Mouse (Mus musculus) forebrain, embryonic 12.5 days (tissue): ENCODE results near the gene Apbb2. TPM values are rescaled to one million over a fixed set of nuclear protein-coding genes. Genes with fewer than 3 reads are reported as not detected.

ENCODE experiments used
- ATAC-seq: fragments of 200-750 bp; cut with Nextera tagmentation; 2 replicates; pipeline ENCODE4 v1.8.0; 2017; ENCODE audit warnings: moderate TSS enrichment; ENCODE audit not compliant: low FRiP score
- H3K27ac ChIP-seq: fragments of 300-500 bp; sonication (generic); 2 replicates; pipeline ENCODE4 v1.5.1; 2016; ENCODE audit warnings: mild to moderate bottlenecking
- H3K27me3 ChIP-seq: fragments of 300-500 bp; sonication (generic); 2 replicates; pipeline ENCODE4 v1.6.1; 2016; ENCODE audit warnings: mild to moderate bottlenecking
- H3K36me3 ChIP-seq: fragments of 300-500 bp; sonication (generic); replicated peaks from 2 replicates; pipeline ENCODE4 v1.6.1; 2016; ENCODE audit warnings: mild to moderate bottlenecking
- H3K4me1 ChIP-seq: fragments of 300-500 bp; sonication (generic); 2 replicates; pipeline ENCODE4 v1.6.1; 2016
- H3K4me2 ChIP-seq: fragments of 300-500 bp; sonication (generic); 2 replicates; pipeline ENCODE4 v1.6.1; 2016; ENCODE audit warnings: mild to moderate bottlenecking, moderate library complexity
- H3K4me3 ChIP-seq: fragments of 300-500 bp; sonication (generic); replicated peaks from 2 replicates; pipeline ENCODE4 v1.5.1; 2016; ENCODE audit warnings: mild to moderate bottlenecking
- H3K9ac ChIP-seq: fragments of 300-500 bp; sonication (generic); 2 replicates; pipeline ENCODE4 v1.6.1; 2016; ENCODE audit warnings: mild to moderate bottlenecking
- H3K9me3 ChIP-seq: fragments of 300-500 bp; sonication (generic); 2 replicates; pipeline ENCODE4 v1.6.1; 2016
- WGBS: fragments of 180-500 bp; shearing (Covaris S2); methylation state at CpG from one replicate; pipeline ENCODE4 v1.1.7; 2016; 5-methylcytosine and 5-hydroxymethylcytosine counted together
- polyA plus RNA-seq: library from polyadenylated mRNA; unstranded; fragments of >200 nt; fragmentation: Nextera tagmentation; extraction: Ambion mirVana; gene quantifications from 2 replicates; pipeline ENCODE4 v1.2.1, GENCODE M21; 2016

Gene Apbb2
- polyA plus RNA-seq, 1 experiment from 2014 or later: 53.4 TPM

DNA sequence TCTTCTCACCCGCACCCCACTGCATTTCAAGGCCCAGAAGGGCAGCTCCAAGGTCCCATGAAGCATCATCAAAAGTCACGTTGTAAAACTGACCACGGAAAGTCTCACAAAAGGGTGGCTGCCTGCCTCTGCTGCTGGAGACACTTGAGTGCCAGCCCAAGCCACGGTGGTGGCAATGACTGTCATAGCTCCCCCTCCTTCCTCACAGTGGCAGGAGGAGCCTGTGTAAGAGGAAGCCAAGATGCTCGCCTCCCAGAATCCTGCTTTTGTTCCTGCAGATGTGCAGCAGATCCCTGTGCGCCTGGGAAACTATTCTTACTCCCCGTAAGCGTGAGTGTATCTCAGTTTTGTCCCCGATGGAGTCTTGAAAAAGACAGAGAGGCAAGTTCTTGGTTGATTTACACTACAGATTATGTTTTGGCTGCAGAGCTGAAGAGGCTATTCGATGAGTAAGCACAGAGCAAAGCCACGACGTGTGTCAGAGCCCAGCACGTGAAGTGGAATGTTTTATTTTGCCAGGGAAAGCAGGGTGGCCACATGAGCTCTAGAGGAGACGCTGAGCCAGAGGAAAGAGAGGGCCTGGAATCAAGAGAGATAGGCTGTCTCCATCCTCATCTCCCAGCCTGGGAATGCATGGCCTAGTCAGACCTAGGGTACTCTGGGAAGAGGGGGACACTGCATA is 241.9 kb downstream of the Apbb2 start:
- no peak overlapping the region for H3K4me3 ChIP-seq
- H3K9me3 ChIP-seq: no peaks in the 10 kb centered on the region
- H3K36me3 ChIP-seq: no peaks in the 10 kb centered on the region
- H3K27me3 ChIP-seq: no peaks in the 10 kb centered on the region
- H3K9ac ChIP-seq: no peak overlapping the region
- peaks cover 16% of the 10 kb centered on the region for H3K4me1 ChIP-seq
- ATAC-seq: no peak
- WGBS: 75% methylated on average over 14 of the region's 14 CpGs
- H3K27ac ChIP-seq: no peak overlapping the region
- no peak overlapping the region for H3K4me2 ChIP-seq

DNA sequence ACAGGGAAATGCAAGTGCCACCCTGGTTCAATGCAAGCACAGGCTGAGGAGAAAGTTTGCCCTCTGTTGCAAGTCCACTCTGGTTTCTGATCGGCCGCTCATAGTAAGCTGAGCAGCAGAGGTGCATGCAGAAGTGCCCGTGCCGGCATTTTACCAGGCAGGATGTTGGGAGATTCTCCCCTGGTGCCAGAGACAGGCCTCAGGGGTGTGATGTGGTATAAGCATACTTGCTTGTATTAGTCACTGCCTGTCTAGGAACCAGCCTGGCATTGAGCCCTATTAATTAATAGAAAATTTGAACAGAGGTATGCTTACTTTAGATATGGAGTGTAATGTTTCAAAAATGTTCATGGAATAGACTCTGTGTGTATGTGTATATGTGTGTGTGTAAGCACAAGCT is 244.2 kb downstream of the Apbb2 start:
- Histone ChIP-seq H3K4me1 (peaks cover 16% of the 10 kb centered on the region), H3K36me3 (no peaks in the 10 kb centered on the region), H3K9ac (no peak overlapping the region), H3K27me3 (no peaks in the 10 kb centered on the region), H3K9me3 (no peaks in the 10 kb centered on the region), H3K4me2 (no peak overlapping the region), H3K27ac (no peak overlapping the region), H3K4me3 (no peak overlapping the region)
- WGBS: 92% methylated on average over 4 of the region's 4 CpGs
- no peak for ATAC-seq

DNA sequence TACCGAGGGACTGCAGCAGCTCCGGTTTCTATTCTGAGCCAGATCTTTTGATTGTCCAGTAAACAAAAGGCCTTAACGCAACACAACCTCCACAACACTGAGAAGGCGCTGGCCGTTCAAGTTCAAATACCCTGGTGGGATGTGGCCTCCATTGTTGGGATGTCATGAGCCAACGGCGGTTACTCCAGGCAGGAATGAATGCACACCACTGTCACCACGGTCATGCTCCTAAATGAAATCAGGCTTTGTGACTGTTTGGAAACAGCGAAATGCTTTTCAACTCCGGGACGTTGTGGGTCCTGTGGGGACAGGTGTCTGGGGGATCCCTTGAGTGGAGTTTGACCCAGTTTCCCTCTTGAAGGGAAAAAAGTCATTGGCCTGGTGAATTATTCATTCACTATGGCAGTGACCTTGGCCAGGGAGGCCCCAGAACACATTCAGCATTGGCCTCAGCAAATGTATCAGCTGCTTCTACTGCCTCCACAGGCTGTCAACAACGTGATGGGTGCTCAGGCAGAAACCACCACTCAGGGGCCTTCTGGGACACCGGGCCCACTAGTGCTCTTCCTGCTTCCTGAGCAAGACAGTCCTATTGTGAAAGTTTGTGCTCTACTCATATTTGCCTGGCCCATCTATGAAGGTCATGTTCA is 244.9 kb downstream of the Apbb2 start:
- Histone ChIP-seq H3K4me3 (no peak overlapping the region), H3K27ac (no peak overlapping the region), H3K27me3 (no peaks in the 10 kb centered on the region), H3K9ac (no peak overlapping the region), H3K4me2 (no peak overlapping the region), H3K9me3 (no peaks in the 10 kb centered on the region), H3K36me3 (no peaks in the 10 kb centered on the region), H3K4me1 (peaks cover 16% of the 10 kb centered on the region)
- WGBS: 48% methylated on average over 13 of the region's 13 CpGs
- no peak for ATAC-seq

DNA sequence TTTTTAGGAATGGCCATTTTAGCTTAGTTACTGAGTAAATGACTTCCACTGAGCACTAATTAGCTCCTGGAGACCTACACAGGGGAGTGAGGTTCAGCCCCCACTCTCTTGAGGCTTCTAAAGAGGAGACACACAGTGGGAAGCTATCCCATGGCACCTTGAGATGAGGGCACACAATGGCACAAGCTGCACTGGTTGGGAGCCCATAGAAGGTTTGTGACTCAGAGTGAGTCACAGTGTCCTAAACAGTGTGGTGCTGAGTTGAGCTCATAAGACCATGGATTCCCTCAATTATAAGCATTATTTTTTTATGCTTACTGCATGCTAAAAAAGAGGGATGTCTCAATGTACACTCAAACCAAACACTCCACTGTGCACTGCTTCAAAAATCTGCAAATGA is 247.5 kb downstream of the Apbb2 start:
- Histone ChIP-seq H3K4me3 (no peak overlapping the region), H3K27me3 (no peaks in the 10 kb centered on the region), H3K4me1 (peaks cover 17% of the 10 kb centered on the region), H3K9me3 (no peaks in the 10 kb centered on the region), H3K9ac (no peak overlapping the region), H3K27ac (no peak overlapping the region), H3K36me3 (no peaks in the 10 kb centered on the region), H3K4me2 (no peak overlapping the region)
- ATAC-seq: no peak

DNA sequence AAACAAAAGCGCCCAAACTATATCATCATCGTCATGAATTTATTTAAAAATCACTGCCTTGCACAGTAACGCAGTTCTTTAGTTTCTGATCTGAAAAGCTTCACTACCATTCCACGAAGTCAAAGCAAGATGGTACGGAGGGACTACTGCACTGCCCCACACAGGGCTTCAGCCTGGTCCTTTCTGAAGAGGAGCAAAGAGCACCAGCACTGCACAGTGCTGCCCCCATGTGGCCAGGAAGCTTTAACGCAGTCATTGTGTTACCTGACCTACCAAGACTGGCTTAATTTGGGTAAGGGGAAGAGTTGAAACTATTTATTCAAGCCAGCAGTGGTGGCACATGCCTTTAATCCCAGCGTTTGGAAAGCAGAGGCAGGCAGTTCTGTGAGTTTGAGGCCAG is 249.6 kb downstream of the Apbb2 start:
- no peaks in the 10 kb centered on the region for H3K9me3 ChIP-seq
- ATAC-seq: peak; percentile 54; the same call in 1 of the 2 replicates
- WGBS: 44% methylated on average over 7 of the region's 7 CpGs
- no peak overlapping the region for H3K9ac ChIP-seq
- H3K27ac ChIP-seq: no peak overlapping the region
- no peak overlapping the region for H3K4me2 ChIP-seq
- no peaks in the 10 kb centered on the region for H3K36me3 ChIP-seq
- no peak overlapping the region for H3K4me3 ChIP-seq
- H3K27me3 ChIP-seq: no peaks in the 10 kb centered on the region
- H3K4me1 ChIP-seq: peaks cover 19% of the 10 kb centered on the region

DNA sequence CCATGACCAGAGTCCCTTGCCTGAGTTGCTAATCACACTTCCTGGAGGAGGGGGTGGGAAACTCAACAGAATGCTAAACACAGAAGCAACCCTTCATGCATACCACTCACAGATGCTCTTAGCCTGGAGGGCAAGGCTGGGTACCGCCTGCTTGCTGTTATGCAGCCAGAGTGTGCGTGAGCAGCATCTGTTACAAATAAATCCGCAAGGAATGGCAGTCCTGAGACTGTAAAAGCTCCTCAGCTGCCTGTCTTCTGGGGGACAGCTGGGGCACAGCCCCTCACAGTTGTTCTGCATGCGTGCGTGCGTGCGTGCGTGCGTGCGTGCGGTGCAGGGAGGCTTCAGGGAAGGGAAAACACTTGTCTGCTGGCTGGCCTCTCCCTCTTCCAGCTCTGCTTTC is 250.9 kb downstream of the Apbb2 start:
- peak; percentile 59 for ATAC-seq
- Histone ChIP-seq H3K4me3 (no peak overlapping the region), H3K9ac (no peak overlapping the region)

DNA sequence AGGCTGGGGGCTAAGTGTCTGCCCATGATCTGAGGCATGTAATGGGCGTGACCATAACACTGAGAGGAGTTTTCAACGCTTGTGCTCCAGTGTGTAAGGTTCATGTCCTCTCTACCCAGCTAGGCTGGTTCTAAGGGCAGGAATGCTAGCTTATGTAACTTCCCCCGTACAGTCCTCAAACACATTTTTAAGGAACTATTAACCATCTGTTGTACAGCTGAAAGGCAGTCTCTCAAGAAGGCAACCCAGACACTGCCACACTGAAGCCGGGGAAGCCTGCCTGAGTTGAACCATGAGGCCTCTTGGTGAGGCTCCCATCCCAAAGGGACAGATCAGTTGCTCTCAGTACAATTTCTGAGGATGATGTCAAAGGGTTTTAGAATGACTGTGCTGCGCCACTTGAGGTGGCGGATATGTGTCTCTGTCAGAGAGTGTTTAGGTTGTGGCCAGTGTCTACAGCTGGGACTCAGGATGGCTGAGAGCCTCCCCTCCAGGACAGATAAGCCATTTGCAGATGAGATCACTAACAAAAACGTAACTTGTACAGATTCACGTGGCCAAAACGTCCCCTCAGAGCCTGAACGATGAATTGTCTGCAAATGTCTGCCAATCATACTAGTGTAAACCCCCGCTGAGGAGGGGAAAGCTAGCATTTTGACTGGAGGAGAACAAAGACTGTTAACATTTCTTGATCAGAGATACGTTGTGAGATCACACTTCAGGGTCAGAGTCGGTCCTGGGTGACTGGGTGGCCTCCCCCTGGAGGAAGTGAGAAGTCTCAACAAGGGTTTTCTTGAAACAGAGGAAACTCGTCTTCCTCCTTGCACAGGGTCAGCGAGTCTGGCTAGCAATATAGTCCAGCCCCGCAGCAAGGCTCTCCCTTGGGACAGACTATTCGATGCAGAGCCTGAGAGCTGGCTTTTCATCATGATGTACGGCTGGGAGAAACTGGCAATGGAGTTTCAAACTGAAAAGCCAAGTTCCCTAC is 255.0 kb downstream of the Apbb2 start:
- no peak overlapping the region for H3K9ac ChIP-seq
- no peaks in the 10 kb centered on the region for H3K27me3 ChIP-seq
- no peaks in the 10 kb centered on the region for H3K36me3 ChIP-seq
- 81% methylated on average over 18 of the region's 18 CpGs for WGBS
- H3K27ac ChIP-seq: no peak overlapping the region
- H3K4me3 ChIP-seq: no peak overlapping the region
- no peaks in the 10 kb centered on the region for H3K9me3 ChIP-seq
- peaks cover 29% of the 10 kb centered on the region for H3K4me1 ChIP-seq
- H3K4me2 ChIP-seq: no peak overlapping the region
- no peak for ATAC-seq

More for the DNA sequence above, 250.9 kb downstream of the Apbb2 start:
- WGBS: 71% methylated on average over 11 of the region's 11 CpGs
- Histone ChIP-seq H3K9me3 (no peaks in the 10 kb centered on the region), H3K4me2 (no peak overlapping the region), H3K27ac (peak overlapping the region; percentile 46; the same call in 1 of the 2 replicates), H3K27me3 (no peaks in the 10 kb centered on the region), H3K4me1 (peaks cover 16% of the 10 kb centered on the region), H3K36me3 (no peaks in the 10 kb centered on the region)

DNA sequence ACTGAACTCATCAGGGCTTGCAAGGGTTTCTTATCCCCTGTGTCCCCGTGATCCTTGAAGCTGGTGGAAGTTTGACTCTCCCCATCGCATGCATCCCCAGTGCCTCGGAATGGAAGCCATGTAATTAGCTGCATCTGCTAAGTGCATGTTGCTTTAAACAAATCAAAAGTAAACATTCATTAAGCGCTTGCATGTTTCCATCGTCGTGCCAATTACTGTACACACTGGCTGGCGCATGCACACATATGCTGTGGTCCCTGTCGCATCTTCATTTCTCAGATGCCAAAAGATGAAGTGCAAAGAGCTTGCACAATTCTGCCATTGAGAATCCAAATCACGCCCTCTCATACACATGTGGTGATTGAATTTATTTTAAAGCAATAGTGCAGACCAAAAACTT is 257.8 kb downstream of the Apbb2 start:
- no peaks in the 10 kb centered on the region for H3K36me3 ChIP-seq
- no peak overlapping the region for H3K4me2 ChIP-seq
- 75% methylated on average over 9 of the region's 9 CpGs for WGBS
- no peak for ATAC-seq
- no peaks in the 10 kb centered on the region for H3K27me3 ChIP-seq
- H3K4me3 ChIP-seq: no peak overlapping the region
- H3K27ac ChIP-seq: peak overlapping the region; percentile 2; the same call in 1 of the 2 replicates
- peaks cover 21% of the 10 kb centered on the region for H3K4me1 ChIP-seq
- H3K9me3 ChIP-seq: no peaks in the 10 kb centered on the region
- H3K9ac ChIP-seq: no peak overlapping the region

DNA sequence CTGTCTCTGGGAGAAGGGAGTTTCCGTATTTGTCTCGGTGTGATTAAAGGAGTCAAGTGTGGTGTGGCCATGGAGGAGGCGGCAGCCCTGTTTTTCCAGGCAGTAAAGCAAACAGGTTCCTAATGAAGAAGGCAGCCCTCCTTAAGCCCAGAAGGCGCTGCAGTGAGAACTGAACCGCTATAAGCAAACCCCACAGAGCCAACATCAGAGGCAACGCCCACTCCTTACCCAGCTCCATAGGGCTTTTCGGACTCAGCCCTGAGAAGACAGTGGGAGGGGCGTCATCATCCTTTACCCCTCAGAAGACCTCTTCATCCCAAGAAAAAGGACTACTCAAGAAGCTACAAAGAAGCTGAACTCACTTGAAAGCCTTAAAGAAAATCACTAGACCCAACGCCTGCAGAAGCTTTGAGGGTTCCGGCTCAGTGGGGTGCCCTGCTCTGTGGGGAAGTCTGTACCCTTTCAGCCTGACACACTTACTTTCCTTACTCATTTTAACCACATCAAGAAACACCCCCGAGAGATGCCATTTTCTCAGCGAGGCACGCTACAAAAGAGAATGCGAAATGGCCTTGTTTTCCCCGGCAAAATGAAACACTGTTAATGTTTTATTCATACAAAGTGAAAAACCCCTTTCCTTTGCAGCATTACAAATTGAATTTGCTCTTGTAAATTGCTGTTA is 258.7 kb downstream of the Apbb2 start:
- Histone ChIP-seq H3K9ac (no peak overlapping the region), H3K27ac (no peak overlapping the region), H3K4me2 (no peak overlapping the region), H3K27me3 (no peaks in the 10 kb centered on the region), H3K4me3 (no peak overlapping the region), H3K9me3 (no peaks in the 10 kb centered on the region), H3K4me1 (peaks cover 21% of the 10 kb centered on the region), H3K36me3 (no peaks in the 10 kb centered on the region)
- no peak for ATAC-seq
- 43% methylated on average over 15 of the region's 15 CpGs for WGBS

DNA sequence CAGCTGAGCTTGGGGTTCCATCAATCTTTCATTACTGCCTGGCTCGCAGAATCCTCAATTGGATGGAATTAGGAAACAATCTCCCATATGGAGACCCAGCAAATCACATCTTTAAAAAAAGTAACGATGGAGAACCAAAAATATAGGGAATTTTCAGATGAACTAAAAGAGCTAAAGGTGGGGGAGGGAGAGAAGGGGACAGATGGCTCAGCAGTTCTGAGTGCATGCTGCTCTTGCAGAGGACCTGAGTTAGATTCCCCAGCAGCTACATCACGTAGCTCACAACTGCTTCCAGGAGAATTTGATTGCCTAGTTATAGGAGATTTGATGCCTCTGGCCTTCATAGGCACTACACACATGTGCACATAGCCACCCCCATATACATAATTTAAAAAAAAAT is 263.4 kb downstream of the Apbb2 start:
- Histone ChIP-seq H3K36me3 (0 out of 2 replicates have a peak, but pooled peaks cover 3% of the 10 kb centered on the region), H3K27ac (no peak overlapping the region), H3K4me1 (peaks cover 8% of the 10 kb centered on the region), H3K4me2 (no peak overlapping the region), H3K4me3 (no peak overlapping the region), H3K9me3 (0 out of 2 replicates have a peak, but pooled peaks cover 4% of the 10 kb centered on the region), H3K27me3 (no peaks in the 10 kb centered on the region), H3K9ac (no peak overlapping the region)
- ATAC-seq: no peak
- 90% methylated on average over 3 of the region's 3 CpGs for WGBS

DNA sequence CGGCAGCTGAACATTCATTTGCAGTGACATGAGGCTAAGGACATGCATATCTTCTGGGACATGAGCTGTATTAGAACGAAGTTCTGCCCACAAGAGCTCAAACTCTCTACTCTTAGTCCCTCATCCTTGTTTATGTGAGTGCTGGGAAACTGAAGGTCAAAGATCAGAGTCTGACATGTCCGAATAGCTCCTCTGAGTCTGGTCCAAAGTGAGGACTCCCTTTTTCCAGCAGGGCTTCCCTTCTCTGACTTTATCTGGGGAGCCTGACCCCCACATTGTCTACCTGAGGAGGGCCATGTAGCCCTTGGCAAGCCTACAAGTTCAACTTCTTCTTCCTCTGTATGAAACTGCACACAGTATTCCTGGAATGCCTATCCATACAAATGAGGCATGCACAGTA is 264.7 kb downstream of the Apbb2 start:
- H3K27ac ChIP-seq: no peak overlapping the region
- WGBS: 86% methylated on average over 3 of the region's 3 CpGs
- ATAC-seq: no peak
- no peak overlapping the region for H3K4me3 ChIP-seq
- H3K4me2 ChIP-seq: no peak overlapping the region
- H3K36me3 ChIP-seq: 0 out of 2 replicates have a peak, but pooled peaks cover 3% of the 10 kb centered on the region
- H3K4me1 ChIP-seq: no peaks in the 10 kb centered on the region
- H3K9ac ChIP-seq: no peak overlapping the region
- 0 out of 2 replicates have a peak, but pooled peaks cover 4% of the 10 kb centered on the region for H3K9me3 ChIP-seq
- no peaks in the 10 kb centered on the region for H3K27me3 ChIP-seq
